Mouse (Mus musculus) hindbrain, embryonic 15.5 days (tissue): ENCODE data around the gene Cbfa2t2. TPM values are rescaled to one million over a fixed set of nuclear protein-coding genes. Genes with fewer than 3 reads are reported as not detected.

Source experiments
- ATAC-seq: fragments of 200-750 bp; cut with Nextera tagmentation; 2 replicates; pipeline ENCODE4 v1.8.0; 2017; ENCODE audit warnings: low read depth, moderate number of reproducible peaks, moderate TSS enrichment; ENCODE audit not compliant: low FRiP score
- H3K27ac ChIP-seq: fragments of 300-500 bp; sonication (generic); replicated peaks from 2 replicates; pipeline ENCODE4 v1.5.1; 2015; ENCODE audit warnings: mild to moderate bottlenecking, inconsistent platforms
- H3K27me3 ChIP-seq: fragments of 300-500 bp; sonication (generic); 2 replicates; pipeline ENCODE4 v1.6.1; 2015; ENCODE audit warnings: control low read depth, inconsistent platforms
- H3K36me3 ChIP-seq: fragments of 300-500 bp; sonication (generic); 2 replicates; pipeline ENCODE4 v1.6.1; 2015; ENCODE audit warnings: control low read depth, inconsistent platforms
- H3K4me1 ChIP-seq: fragments of 300-500 bp; sonication (generic); replicated peaks from 2 replicates; pipeline ENCODE4 v1.6.1; 2015; ENCODE audit warnings: control low read depth, inconsistent platforms
- H3K4me2 ChIP-seq: fragments of 300-500 bp; sonication (generic); 2 replicates; pipeline ENCODE4 v1.6.1; 2015; ENCODE audit warnings: moderate library complexity, mild to moderate bottlenecking, inconsistent platforms
- H3K4me3 ChIP-seq: fragments of 300-500 bp; sonication (generic); 2 replicates; pipeline ENCODE4 v1.5.1; 2015; ENCODE audit warnings: mild to moderate bottlenecking, inconsistent platforms
- H3K9ac ChIP-seq: fragments of 300-500 bp; sonication (generic); 2 replicates; pipeline ENCODE4 v1.6.1; 2015; ENCODE audit warnings: inconsistent platforms
- H3K9me3 ChIP-seq: fragments of 300-500 bp; sonication (generic); 2 replicates; pipeline ENCODE4 v1.6.1; 2016; ENCODE audit warnings: control low read depth, inconsistent platforms
- WGBS: fragments of 180-500 bp; shearing (Covaris S2); methylation state at CpG from one replicate; pipeline ENCODE4 v1.1.7; 2015; 5-methylcytosine and 5-hydroxymethylcytosine counted together
- polyA plus RNA-seq: library from polyadenylated mRNA; unstranded; fragments of >200 nt; fragmentation: Nextera tagmentation; extraction: Ambion mirVana; gene quantifications from 2 replicates; pipeline ENCODE4 v1.2.1, GENCODE M21; 2015

Cbfa2t2 gene
- polyA plus RNA-seq, 1 experiment from 2014 or later = 48.0 TPM

GRCm38 (mm10) chr2:154563612-154564170 is 127.4 kb downstream of the Cbfa2t2 start:
- no peak for ATAC-seq
- no peaks in the 10 kb centered on the region for H3K36me3 ChIP-seq
- no peak overlapping the region for H3K27ac ChIP-seq
- H3K4me2 ChIP-seq = no peak overlapping the region
- H3K4me3 ChIP-seq = no peak overlapping the region
- peaks cover 11% of the 10 kb centered on the region for H3K4me1 ChIP-seq
- 91% methylated on average over 21 of the region's 22 CpGs for WGBS
- H3K9ac ChIP-seq = no peak overlapping the region
- H3K9me3 ChIP-seq = no peaks in the 10 kb centered on the region
- H3K27me3 ChIP-seq = no peaks in the 10 kb centered on the region

GRCm38 (mm10) chr2:154565562-154565961 is 129.3 kb downstream of the Cbfa2t2 start:
- peaks cover 15% of the 10 kb centered on the region for H3K4me1 ChIP-seq
- 73% methylated on average over 3 of the region's 3 CpGs for WGBS
- no peak overlapping the region for H3K4me3 ChIP-seq
- no peak overlapping the region for H3K9ac ChIP-seq
- H3K27me3 ChIP-seq = no peaks in the 10 kb centered on the region
- no peak for ATAC-seq
- no peak overlapping the region for H3K4me2 ChIP-seq
- H3K27ac ChIP-seq = no peak overlapping the region
- H3K9me3 ChIP-seq = no peaks in the 10 kb centered on the region
- no peaks in the 10 kb centered on the region for H3K36me3 ChIP-seq

GRCm38 (mm10) chr2:154566641-154567040 is 130.4 kb downstream of the Cbfa2t2 start:
- H3K9ac ChIP-seq = no peak overlapping the region
- H3K27me3 ChIP-seq = no peaks in the 10 kb centered on the region
- peaks cover 19% of the 10 kb centered on the region for H3K4me1 ChIP-seq
- no peaks in the 10 kb centered on the region for H3K36me3 ChIP-seq
- no peak overlapping the region for H3K4me3 ChIP-seq
- WGBS = 46% methylated on average over 8 of the region's 8 CpGs
- H3K27ac ChIP-seq = no peak overlapping the region
- ATAC-seq = no peak
- no peaks in the 10 kb centered on the region for H3K9me3 ChIP-seq
- H3K4me2 ChIP-seq = 0 out of 2 replicates have a peak overlapping the region, but pooled peaks have one; percentile 2

GRCm38 (mm10) chr2:154567766-154568165 is 131.5 kb downstream of the Cbfa2t2 start:
- Histone ChIP-seq H3K36me3 (no peaks in the 10 kb centered on the region), H3K9me3 (no peaks in the 10 kb centered on the region), H3K27ac (0 out of 2 replicates have a peak overlapping the region, but pooled peaks have one; percentile 66), H3K4me3 (no peak overlapping the region), H3K4me1 (peaks cover 19% of the 10 kb centered on the region), H3K4me2 (peak overlapping the region; percentile 94), H3K9ac (no peak overlapping the region), H3K27me3 (no peaks in the 10 kb centered on the region)
- no peak for ATAC-seq
- 64% methylated on average over 2 of the region's 2 CpGs for WGBS

- Histone ChIP-seq H3K9me3 (no peaks in the 10 kb centered on the region), H3K27me3 (no peaks in the 10 kb centered on the region), H3K9ac (peak overlapping the region; percentile 49), H3K4me1 (peaks cover 19% of the 10 kb centered on the region), H3K4me3 (peak overlapping the region; percentile 72), H3K36me3 (no peaks in the 10 kb centered on the region), H3K4me2 (peak overlapping the region; percentile 94), H3K27ac (peak overlapping the region; percentile 66)
- WGBS = 15% methylated on average over 10 of the region's 10 CpGs
- no peak for ATAC-seq
Measured at GRCm38 (mm10) chr2:154568329-154569070, 132.2 kb downstream of the Cbfa2t2 start.

GRCm38 (mm10) chr2:154569071-154569748 is 132.9 kb downstream of the Cbfa2t2 start:
- H3K27ac ChIP-seq = peak overlapping the region; percentile 66
- no peaks in the 10 kb centered on the region for H3K27me3 ChIP-seq
- peaks cover 19% of the 10 kb centered on the region for H3K4me1 ChIP-seq
- H3K9me3 ChIP-seq = no peaks in the 10 kb centered on the region
- peak overlapping the region; percentile 49 for H3K9ac ChIP-seq
- ATAC-seq = peak; percentile 51
- no peaks in the 10 kb centered on the region for H3K36me3 ChIP-seq
- peak overlapping the region; percentile 94 for H3K4me2 ChIP-seq
- WGBS = under 1% methylated on average over 50 of the region's 70 CpGs
- H3K4me3 ChIP-seq = peak overlapping the region; percentile 72

- ATAC-seq = peak; percentile 99
- Histone ChIP-seq H3K27ac (peak within 1 kb of the TSS; percentile 66), H3K4me3 (peak within 1 kb of the TSS; percentile 72), H3K4me2 (peak within 1 kb of the TSS; percentile 94), H3K9me3 (no peaks in the 10 kb centered on the region), H3K36me3 (no peaks in the 10 kb centered on the region), H3K4me1 (peaks cover 19% of the 10 kb centered on the region), H3K27me3 (no peaks in the 10 kb centered on the region), H3K9ac (peak within 1 kb of the TSS; percentile 49)
- 0% methylated on average over 33 of the region's 44 CpGs for WGBS
Measured at GRCm38 (mm10) chr2:154569836-154570286, 133.6 kb downstream of the Cbfa2t2 start, which contains the start of gene E2f1. Gene E2f1, minus strand, starts transcription at chr2:154569892.

- no peak overlapping the region for H3K4me3 ChIP-seq
- WGBS = 53% methylated on average over 4 of the region's 4 CpGs
- H3K27me3 ChIP-seq = no peaks in the 10 kb centered on the region
- H3K4me2 ChIP-seq = peak overlapping the region; percentile 94
- H3K36me3 ChIP-seq = no peaks in the 10 kb centered on the region
- H3K4me1 ChIP-seq = peaks cover 19% of the 10 kb centered on the region
- H3K9me3 ChIP-seq = no peaks in the 10 kb centered on the region
- no peak overlapping the region for H3K9ac ChIP-seq
- no peak overlapping the region for H3K27ac ChIP-seq
- no peak for ATAC-seq
Measured at GRCm38 (mm10) chr2:154570666-154571065, 134.4 kb downstream of the Cbfa2t2 start.

- no peaks in the 10 kb centered on the region for H3K9me3 ChIP-seq
- ATAC-seq = no peak
- H3K9ac ChIP-seq = no peak overlapping the region
Measured at GRCm38 (mm10) chr2:154571266-154571665, 135.0 kb downstream of the Cbfa2t2 start.

GRCm38 (mm10) chr2:154571976-154572375 is 135.7 kb downstream of the Cbfa2t2 start:
- H3K9me3 ChIP-seq = no peaks in the 10 kb centered on the region
- no peak for ATAC-seq
- H3K9ac ChIP-seq = no peak overlapping the region
- WGBS = 75% methylated on average over 8 of the region's 8 CpGs
- H3K4me2 ChIP-seq = no peak overlapping the region
- no peak overlapping the region for H3K4me3 ChIP-seq
- H3K27me3 ChIP-seq = no peaks in the 10 kb centered on the region
- H3K36me3 ChIP-seq = no peaks in the 10 kb centered on the region
- H3K27ac ChIP-seq = no peak overlapping the region
- H3K4me1 ChIP-seq = peaks cover 24% of the 10 kb centered on the region

More at GRCm38 (mm10) chr2:154571266-154571665, 135.0 kb downstream of the Cbfa2t2 start:
- Histone ChIP-seq H3K4me1 (peaks cover 19% of the 10 kb centered on the region), H3K27me3 (no peaks in the 10 kb centered on the region), H3K27ac (no peak overlapping the region), H3K4me3 (no peak overlapping the region), H3K36me3 (no peaks in the 10 kb centered on the region), H3K4me2 (no peak overlapping the region)
- 91% methylated on average over 4 of the region's 4 CpGs for WGBS

GRCm38 (mm10) chr2:154572996-154573395 is 136.7 kb downstream of the Cbfa2t2 start:
- no peak for ATAC-seq
- 82% methylated on average over 3 of the region's 3 CpGs for WGBS
- Histone ChIP-seq H3K27me3 (no peaks in the 10 kb centered on the region), H3K9ac (no peak overlapping the region), H3K27ac (no peak overlapping the region), H3K36me3 (no peaks in the 10 kb centered on the region), H3K4me2 (no peak overlapping the region), H3K4me1 (peaks cover 33% of the 10 kb centered on the region), H3K4me3 (no peak overlapping the region), H3K9me3 (no peaks in the 10 kb centered on the region)

GRCm38 (mm10) chr2:154574271-154574670 is 138.0 kb downstream of the Cbfa2t2 start:
- Histone ChIP-seq H3K9ac (no peak overlapping the region), H3K4me2 (no peak overlapping the region), H3K36me3 (no peaks in the 10 kb centered on the region), H3K27me3 (no peaks in the 10 kb centered on the region), H3K4me3 (no peak overlapping the region), H3K9me3 (no peaks in the 10 kb centered on the region), H3K27ac (no peak overlapping the region), H3K4me1 (peaks cover 23% of the 10 kb centered on the region)
- no peak for ATAC-seq
- 20% methylated on average over 7 of the region's 7 CpGs for WGBS
